Mouse (Mus musculus) Muller cell, postnatal 12 days (primary cell): Measurements from ENCODE around the gene P4ha2.

Experiments
- DNase-seq: peaks from one replicate; pipeline ENCODE4 v3.0.0-alpha.2; 2015; ENCODE audit errors: inconsistent ontology term

P4ha2 gene

DNA sequence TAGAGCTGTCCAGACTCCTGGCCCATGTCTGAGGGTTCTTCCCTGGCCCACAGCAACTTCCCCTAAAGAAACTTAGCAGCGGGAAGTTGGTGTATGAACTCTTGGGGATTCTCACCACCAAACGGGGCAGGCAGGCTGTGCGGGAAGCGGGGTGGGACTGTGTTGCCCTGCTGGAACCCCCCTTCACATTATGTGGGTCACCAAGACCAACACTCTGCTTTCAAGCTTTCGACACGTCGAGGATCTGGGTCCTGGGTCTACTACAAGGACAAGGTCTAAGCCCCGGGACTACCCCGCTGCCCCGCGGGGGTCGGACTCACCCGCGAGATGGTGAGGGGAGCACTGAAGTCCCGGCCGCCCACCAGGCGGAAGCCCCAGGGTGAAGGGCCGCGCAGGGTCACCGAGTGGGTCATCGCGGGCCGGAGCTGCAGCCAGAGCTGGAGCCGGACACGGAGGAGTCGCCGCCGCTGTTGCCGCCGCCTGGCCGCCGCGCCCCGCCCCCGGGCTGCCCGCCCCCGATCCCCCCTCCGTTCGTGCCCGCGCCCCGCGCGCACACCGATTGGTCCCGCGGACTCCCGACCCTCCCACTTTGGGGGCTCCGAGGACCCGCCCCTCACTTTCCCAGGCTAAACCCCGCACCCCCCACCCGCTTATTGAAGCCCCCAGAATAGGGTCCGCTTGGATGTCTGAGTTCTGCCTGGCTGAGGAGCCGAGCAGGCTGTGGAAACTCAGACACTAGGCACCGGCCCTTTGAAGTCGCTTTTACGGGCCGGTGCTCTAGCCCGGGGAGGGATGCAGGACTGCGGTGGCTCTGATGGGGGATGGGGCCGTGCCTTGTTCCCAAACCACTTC is 31.1 kb upstream of the P4ha2 start, which contains the start of gene Pdlim4:
Gene Pdlim4, minus strand, starts transcription at position 495 of the 852 bp plus-strand sequence.
- DNase-seq: peak; percentile 81

DNA sequence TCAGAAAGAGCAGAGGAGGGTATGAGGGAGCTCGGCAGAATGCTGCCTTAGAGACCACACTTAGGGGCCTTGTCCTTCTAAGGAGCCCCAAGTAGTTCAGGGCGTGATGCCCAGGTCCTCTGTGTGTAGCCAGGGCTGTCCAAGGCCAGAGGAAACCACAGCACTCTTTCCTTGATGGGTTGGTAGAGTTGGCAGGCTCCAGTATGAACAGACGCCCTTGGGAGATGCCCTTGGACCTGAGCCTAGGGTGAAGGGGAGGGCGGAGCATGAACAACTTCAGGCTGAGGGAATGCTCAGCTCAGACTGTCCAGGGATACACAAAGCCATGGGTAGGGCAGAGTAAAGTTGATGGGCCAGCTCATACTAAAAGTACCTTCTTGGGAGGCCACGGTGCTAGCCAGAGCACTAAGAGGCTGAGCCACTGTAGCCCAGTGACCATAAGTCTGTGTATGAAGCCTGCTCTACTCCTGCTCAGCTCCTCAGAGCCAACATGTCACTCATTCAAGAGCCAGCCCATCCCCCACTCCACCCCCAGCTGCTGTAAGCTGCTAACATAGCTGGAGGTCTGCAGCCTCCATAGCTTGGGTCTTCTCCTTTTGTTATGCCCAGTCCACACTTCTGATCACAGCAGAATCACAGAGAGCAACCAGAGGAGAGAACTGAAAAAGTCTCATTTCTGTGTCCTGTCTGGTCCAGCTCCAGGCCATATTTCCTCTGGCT is 28.0 kb upstream of the P4ha2 start:
- DNase-seq: no peak

DNA sequence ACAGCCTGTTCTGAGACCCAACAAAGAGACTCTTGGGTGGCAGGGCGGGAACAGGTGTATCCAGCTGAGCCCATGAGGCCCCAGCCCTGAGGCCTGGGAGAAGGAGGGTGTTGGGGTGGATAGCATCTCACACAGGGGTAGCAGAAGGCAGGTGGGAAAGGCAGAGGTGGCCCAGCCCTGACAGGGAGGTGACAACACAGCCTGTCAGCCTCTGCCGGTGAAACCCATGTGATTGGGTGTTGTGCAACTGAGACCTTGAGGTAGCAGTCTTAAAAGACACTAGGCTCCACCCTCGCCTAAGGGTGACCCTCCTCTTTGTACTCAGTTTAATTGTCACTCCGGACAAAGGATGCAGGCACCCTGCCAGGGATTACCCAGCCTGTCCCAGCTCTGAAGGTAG is 26.6 kb upstream of the P4ha2 start:
- DNase-seq: no peak

GRCm38 (mm10) chr11:54075353-54075752 is 24.5 kb upstream of the P4ha2 start:
- peak; percentile 58 for DNase-seq

GRCm38 (mm10) chr11:54076101-54076500 is 23.8 kb upstream of the P4ha2 start:
- DNase-seq: peak; percentile 74

GRCm38 (mm10) chr11:54080435-54080834 is 19.5 kb upstream of the P4ha2 start:
- DNase-seq: no peak

DNA sequence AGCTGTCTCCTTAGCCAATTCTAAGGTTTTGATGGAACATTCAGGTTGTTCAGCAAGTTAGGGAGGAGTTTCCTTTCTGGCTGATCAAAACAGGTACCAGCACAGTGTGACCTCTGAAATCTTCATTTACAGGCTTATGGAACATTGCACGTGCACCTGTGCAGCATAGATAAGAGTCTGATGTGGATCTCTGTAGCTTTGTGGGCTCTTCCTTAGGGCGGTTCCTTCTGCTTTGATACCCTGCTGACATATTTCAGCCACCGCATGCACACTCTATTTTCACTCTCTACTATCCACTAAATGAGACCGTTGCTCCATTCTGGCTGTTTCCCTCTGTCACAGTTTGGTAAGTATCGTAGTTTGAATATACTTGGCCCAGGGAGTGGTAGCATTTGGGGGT is 17.2 kb upstream of the P4ha2 start:
- no peak for DNase-seq

DNA sequence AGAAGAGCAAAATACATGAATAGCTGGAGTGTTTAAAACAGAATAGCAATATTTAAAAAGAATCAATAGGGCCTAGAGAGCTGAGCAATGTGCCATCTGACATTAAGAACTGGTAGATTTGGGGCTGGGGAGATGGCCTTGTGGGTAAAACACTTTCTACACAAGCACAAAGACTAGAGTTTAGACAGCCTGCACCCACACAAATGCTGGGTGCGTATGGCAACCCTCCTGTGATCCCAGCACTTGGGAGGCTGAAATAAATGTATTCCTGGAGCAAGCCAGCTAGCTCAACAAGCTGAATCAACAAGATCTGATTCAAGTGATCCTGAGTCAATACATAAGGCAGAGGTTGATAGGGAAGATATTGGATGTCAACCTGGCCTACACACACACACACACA is 14.9 kb upstream of the P4ha2 start:
- no peak for DNase-seq

DNA sequence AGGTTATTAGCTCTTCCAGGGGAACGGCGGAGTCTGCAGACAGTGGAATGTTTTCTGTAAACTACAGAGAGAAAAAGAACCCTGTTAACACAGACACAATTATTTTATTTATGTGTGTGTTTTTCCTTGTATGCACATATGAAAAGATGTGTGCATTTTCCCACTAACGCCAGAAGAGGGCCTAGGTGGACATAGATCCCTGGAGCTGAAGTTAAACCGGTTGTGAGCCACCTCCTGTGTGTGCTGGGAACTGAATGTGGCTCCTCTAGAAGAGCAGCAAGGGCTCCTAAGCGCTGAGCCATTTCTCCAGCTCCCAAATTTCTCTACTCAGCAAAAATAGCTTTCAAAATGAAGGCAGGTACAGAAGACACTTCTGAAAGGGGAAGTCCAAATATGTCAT is 14.1 kb upstream of the P4ha2 start:
- no peak for DNase-seq

GRCm38 (mm10) chr11:54088253-54088946 is 11.5 kb upstream of the P4ha2 start:
- no peak for DNase-seq

DNA sequence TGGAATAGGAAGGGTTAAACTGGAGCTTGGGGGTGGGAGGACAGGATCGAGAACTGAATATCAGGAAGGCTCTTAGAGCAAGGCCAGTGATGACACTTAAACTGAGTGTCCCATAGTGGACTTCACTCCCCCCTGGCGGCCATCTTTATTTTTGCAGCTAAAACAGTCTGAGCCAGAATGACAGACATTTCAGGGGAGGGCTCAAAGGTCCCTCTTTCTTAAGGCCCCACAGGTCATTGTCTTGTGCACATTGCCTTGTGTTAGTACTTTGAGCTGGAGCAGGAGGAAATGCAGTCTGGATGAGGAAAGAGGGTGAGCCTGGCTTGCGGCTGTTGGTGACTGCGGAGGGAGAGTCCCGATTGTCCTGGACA is 11.0 kb upstream of the P4ha2 start:
- peak; percentile 77 for DNase-seq

- DNase-seq: peak; percentile 85
Observed at GRCm38 (mm10) chr11:54090091-54090879, 9.6 kb upstream of the P4ha2 start.

- DNase-seq: no peak
Observed at GRCm38 (mm10) chr11:54091726-54092125, 8.2 kb upstream of the P4ha2 start.

GRCm38 (mm10) chr11:54092188-54092587 is 7.7 kb upstream of the P4ha2 start:
- DNase-seq: no peak

- no peak for DNase-seq
Observed at GRCm38 (mm10) chr11:54093000-54093399, 6.9 kb upstream of the P4ha2 start.

DNA sequence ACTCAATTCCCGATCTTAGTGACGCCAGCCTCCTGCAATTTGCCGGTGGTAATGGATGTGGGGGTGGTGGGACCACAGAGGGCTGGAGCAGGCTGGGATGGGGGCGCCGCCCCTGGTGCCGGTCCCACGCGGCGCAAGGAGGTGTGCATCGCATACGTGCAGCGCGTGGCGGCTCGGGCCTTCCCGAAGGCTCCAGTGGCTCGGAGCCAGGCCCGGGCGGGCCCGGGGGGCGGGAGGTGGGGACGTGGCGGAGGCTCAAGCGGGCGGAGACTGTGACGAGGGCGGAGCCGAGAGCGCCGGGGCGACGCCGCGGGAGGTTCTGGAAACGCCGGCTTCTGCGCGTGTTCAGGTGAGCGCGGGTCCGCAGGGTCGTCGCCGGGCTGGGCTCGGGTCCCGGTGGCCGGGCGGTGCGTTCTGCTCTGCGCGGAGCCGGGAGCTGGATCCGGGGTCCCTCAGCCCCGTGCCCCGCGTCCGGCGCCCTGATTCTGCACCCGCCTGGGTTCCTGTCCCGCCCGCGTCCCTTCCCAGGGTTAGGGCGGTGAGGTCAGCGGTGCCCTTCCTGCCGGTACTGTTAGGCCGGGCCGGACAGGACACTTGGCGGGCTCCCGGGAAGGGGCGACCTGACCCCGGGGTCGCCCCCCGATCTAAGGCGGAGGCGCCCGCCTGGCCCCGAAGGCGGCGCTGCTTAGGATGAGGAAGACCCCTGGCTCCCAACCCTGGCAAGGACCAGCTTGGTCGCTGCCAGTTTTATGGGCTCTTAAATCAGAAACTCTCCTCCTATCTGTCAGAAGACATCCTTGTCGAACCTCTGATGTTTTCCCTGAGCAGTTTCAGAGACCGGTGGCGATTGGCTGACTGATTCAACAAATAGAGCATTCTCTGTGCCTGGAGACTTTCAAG is 1.0 kb downstream of the P4ha2 start:
- peak; percentile 86 for DNase-seq

GRCm38 (mm10) chr11:54101701-54102100 is 1.8 kb downstream of the P4ha2 start:
- DNase-seq: no peak

DNA sequence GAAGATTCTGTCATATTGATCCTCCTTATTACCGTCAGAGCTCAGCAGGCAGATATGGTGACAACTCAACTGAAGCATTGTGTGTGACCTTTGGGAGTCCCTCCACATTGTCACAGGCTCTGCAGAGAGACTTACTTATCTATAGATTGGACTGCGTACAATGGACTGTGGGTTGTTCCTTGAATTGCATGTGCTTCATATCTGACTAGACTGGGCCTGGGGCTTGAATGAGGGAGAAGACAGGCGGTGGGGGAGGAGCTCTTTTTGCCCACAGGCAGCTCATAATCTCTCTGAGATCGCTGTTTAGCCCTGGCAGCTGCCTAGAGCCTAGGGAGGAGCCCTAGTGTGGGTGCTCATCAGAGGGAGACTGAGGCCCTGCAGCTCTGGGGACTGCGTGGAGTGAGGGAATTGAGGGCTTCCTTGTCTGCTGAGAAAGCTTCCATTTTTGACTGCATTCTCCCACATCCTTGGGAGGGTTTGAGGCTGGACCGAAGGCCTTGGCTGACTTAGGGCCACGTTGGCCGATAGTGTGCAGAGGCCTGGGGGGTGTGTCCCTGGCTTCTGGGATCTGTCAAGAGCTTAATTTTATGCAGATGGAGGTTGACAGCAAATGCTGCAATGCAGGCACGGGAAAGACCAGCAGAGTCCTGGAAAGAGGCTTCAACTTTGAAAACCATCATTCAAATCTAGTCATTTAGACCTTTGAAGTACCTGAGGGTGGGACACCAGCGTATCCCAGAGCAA is 3.0 kb downstream of the P4ha2 start:
- no peak for DNase-seq

DNA sequence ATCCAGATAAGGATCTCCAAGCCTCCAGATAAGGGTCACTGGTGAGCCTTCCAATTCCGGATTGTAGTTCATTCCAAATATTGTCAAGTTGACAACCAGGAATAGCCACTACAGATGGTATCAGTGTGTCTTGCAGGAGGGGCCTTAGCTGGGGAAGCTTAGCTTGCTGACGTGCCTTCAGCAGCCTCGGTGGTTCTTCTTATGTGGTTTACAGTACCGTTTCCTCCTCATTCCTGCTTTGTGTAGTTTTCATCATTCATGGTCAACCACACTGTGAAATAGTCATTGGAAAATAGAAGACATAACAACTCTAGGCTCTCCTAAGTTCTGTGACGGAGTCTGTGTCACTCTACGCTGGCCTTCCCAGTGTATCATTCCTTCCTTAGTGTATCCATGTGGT is 5.1 kb downstream of the P4ha2 start:
- no peak for DNase-seq

DNA sequence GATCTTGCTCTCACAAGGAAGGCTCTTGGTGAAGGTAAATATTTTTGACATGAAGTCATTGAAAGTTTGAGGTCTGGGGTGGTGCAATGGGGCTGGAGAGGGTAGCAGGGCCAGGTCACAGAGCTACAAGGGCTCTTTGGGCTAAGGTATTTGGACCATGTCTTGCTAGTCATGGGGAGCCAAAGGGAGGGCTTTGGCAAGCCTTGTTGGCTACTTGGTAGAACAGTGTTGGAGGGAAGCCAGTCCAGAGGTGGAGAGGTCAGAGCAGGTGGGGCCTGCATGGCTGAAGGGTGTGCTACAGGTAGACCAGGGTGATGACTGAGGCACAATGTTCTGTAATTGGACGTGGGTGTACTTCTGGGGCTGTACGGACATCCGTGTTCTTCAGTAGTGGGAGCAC is 6.8 kb downstream of the P4ha2 start:
- no peak for DNase-seq
